Mouse (Mus musculus) layer of hippocampus, postnatal 25 days (tissue): ENCODE data around the gene Phactr1. TPM values are rescaled to one million over a fixed set of nuclear protein-coding genes. Genes with fewer than 3 reads are reported as not detected.

ENCODE experiments used
- DNase-seq, 2 experiments: peaks; one replicate each; pipeline ENCODE4 v3.0.0; 2022; ENCODE audit warnings: mixed read lengths in 2 of 2, low spot score in 1 of 2; ENCODE audit errors: extremely low spot score in 1 of 2
- total RNA-seq, 2 experiments: library from RNA; stranded (reverse); gene quantifications; 2 replicates each; pipeline ENCODE4 v1.2.3; 2021

Phactr1 gene
- total RNA-seq, 2 experiments from 2014 or later: 306 to 307 TPM

- DNase-seq: peak in 1 of 2 experiments; percentile 53
Measured at GRCm38 (mm10) chr13:43094365-43094764, 413.9 kb downstream of the Phactr1 start.

- DNase-seq: no peak
Measured at GRCm38 (mm10) chr13:43102943-43103342, 422.5 kb downstream of the Phactr1 start.

- no peak for DNase-seq
Measured at GRCm38 (mm10) chr13:43104496-43104895, 424.1 kb downstream of the Phactr1 start.

GRCm38 (mm10) chr13:43112280-43112679 lies 431.9 kb downstream of the Phactr1 start:
- peak in 1 of 2 experiments; percentile 45 for DNase-seq

GRCm38 (mm10) chr13:43112707-43113106 lies 432.3 kb downstream of the Phactr1 start:
- no peak for DNase-seq

GRCm38 (mm10) chr13:43113141-43113540 lies 432.7 kb downstream of the Phactr1 start:
- no peak for DNase-seq

GRCm38 (mm10) chr13:43122306-43123070 lies 442.1 kb downstream of the Phactr1 start:
- DNase-seq: no peak

- no peak for DNase-seq
Measured at GRCm38 (mm10) chr13:43123895-43124682, 443.7 kb downstream of the Phactr1 start.

GRCm38 (mm10) chr13:43124683-43125074 lies 444.3 kb downstream of the Phactr1 start:
- no peak for DNase-seq

GRCm38 (mm10) chr13:43130161-43130560 lies 449.7 kb downstream of the Phactr1 start:
- no peak for DNase-seq

- no peak for DNase-seq
Measured at GRCm38 (mm10) chr13:43131741-43132191, 451.3 kb downstream of the Phactr1 start.

- DNase-seq: no peak
Measured at GRCm38 (mm10) chr13:43132859-43133258, 452.4 kb downstream of the Phactr1 start.

GRCm38 (mm10) chr13:43133400-43133799 lies 453.0 kb downstream of the Phactr1 start:
- DNase-seq: no peak

GRCm38 (mm10) chr13:43134468-43134867 lies 454.0 kb downstream of the Phactr1 start:
- DNase-seq: no peak

GRCm38 (mm10) chr13:43144720-43145418 lies 464.4 kb downstream of the Phactr1 start:
- DNase-seq: no peak

GRCm38 (mm10) chr13:43146515-43147258 lies 466.3 kb downstream of the Phactr1 start:
- no peak for DNase-seq

GRCm38 (mm10) chr13:43148692-43149091 lies 468.3 kb downstream of the Phactr1 start:
- no peak for DNase-seq

- DNase-seq: no peak
Measured at GRCm38 (mm10) chr13:43149661-43150060, 469.2 kb downstream of the Phactr1 start.

- DNase-seq: no peak
Measured at GRCm38 (mm10) chr13:43152005-43152520, 471.6 kb downstream of the Phactr1 start.

- DNase-seq: no peak
Measured at GRCm38 (mm10) chr13:43157370-43157769, 476.9 kb downstream of the Phactr1 start.
